Mouse (Mus musculus) embryonic facial prominence, embryonic 12.5 days (tissue): ENCODE measurements at regions not wholly inside any gene's neighbourhood (a gene's known extent, or its start where the extent isn't known, plus 50 kb on each side); places are given as distances from the start of the nearest gene placed in this dataset.

Experiments
- ATAC-seq: fragments of 200-750 bp; cut with Nextera tagmentation; 2 replicates; pipeline ENCODE4 v1.8.0; 2017; ENCODE audit not compliant: insufficient number of reproducible peaks, insufficient read depth, low FRiP score, low TSS enrichment
- H3K27ac ChIP-seq: fragments of 300-500 bp; sonication (generic); 2 replicates; pipeline ENCODE4 v1.5.1; 2016; ENCODE audit warnings: mild to moderate bottlenecking
- H3K27me3 ChIP-seq: fragments of 300-500 bp; sonication (generic); 2 replicates; pipeline ENCODE4 v1.6.1; 2016; ENCODE audit warnings: mild to moderate bottlenecking, moderate library complexity
- H3K36me3 ChIP-seq: fragments of 300-500 bp; sonication (generic); 2 replicates; pipeline ENCODE4 v1.6.1; 2016; ENCODE audit warnings: mild to moderate bottlenecking
- H3K4me1 ChIP-seq: fragments of 300-500 bp; sonication (generic); 2 replicates; pipeline ENCODE4 v1.6.1; 2016
- H3K4me2 ChIP-seq: fragments of 300-500 bp; sonication (generic); replicated peaks from 2 replicates; pipeline ENCODE4 v1.6.1; 2016; ENCODE audit warnings: mild to moderate bottlenecking, moderate library complexity
- H3K4me3 ChIP-seq: fragments of 300-500 bp; sonication (generic); 2 replicates; pipeline ENCODE4 v1.5.1; 2016; ENCODE audit warnings: mild to moderate bottlenecking
- H3K9ac ChIP-seq: fragments of 300-500 bp; sonication (generic); 2 replicates; pipeline ENCODE4 v1.6.1; 2016; ENCODE audit warnings: mild to moderate bottlenecking, moderate library complexity
- H3K9me3 ChIP-seq: fragments of 300-500 bp; sonication (generic); 2 replicates; pipeline ENCODE4 v1.6.1; 2016; ENCODE audit warnings: mild to moderate bottlenecking, moderate library complexity
- WGBS: fragments of 180-500 bp; shearing (Covaris S2); methylation state at CpG from one replicate; pipeline ENCODE4 v1.1.7; 2016; 5-methylcytosine and 5-hydroxymethylcytosine counted together

- Histone ChIP-seq H3K36me3 (no peaks in the 10 kb centered on the region), H3K27me3 (no peaks in the 10 kb centered on the region), H3K4me3 (no peak overlapping the region), H3K9me3 (no peaks in the 10 kb centered on the region), H3K4me2 (no peak overlapping the region), H3K9ac (no peak overlapping the region), H3K4me1 (peaks cover 6% of the 10 kb centered on the region; the same call in 1 of the 2 replicates), H3K27ac (no peak overlapping the region)
- no peak for ATAC-seq
- 82% methylated on average over 5 of the region's 5 CpGs for WGBS
Observed at GRCm38 (mm10) chr3:52608086-52608426, 339.9 kb downstream of the Foxo1 start.

- Histone ChIP-seq H3K4me3 (no peak overlapping the region), H3K9me3 (no peaks in the 10 kb centered on the region), H3K36me3 (no peaks in the 10 kb centered on the region), H3K9ac (no peak overlapping the region), H3K4me1 (peaks cover 7% of the 10 kb centered on the region; the same call in 1 of the 2 replicates), H3K27me3 (no peaks in the 10 kb centered on the region), H3K4me2 (no peak overlapping the region), H3K27ac (no peak overlapping the region)
- 84% methylated on average over 12 of the region's 12 CpGs for WGBS
- no peak for ATAC-seq
Observed at GRCm38 (mm10) chr3:52607379-52608085, 339.4 kb downstream of the Foxo1 start.

DNA sequence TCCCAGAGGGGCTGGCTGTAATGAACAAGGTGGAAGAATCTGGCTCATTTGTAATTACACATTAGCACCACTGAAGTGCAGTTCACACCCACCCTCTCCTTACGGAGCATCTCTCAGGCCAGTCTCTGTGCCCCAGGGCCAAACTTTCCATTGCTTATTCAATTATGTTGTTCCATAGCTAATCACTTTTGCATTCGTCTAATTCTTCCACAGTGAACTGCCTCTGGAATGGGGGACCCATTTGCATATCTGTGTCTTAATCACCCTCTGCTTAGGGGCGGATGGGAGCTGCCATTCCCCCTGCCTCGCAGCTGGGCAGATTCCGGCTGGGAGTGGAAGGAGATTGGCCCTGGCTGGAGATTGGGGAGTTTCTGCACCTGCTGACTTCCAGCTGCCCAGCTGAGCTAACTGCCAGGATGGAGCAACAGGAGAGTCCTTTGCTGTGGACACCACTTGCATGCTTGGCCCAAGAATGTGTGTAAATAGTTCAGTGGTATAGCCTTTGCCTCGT is 337.2 kb downstream of the Foxo1 start:
- WGBS, result 39% methylated on average over 6 of the region's 6 CpGs
- no peak overlapping the region for H3K4me3 ChIP-seq
- no peak overlapping the region for H3K4me2 ChIP-seq
- peaks cover 7% of the 10 kb centered on the region; the same call in 1 of the 2 replicates for H3K4me1 ChIP-seq
- H3K27me3 ChIP-seq, result no peaks in the 10 kb centered on the region
- ATAC-seq, result no peak
- no peaks in the 10 kb centered on the region for H3K36me3 ChIP-seq
- no peak overlapping the region for H3K9ac ChIP-seq
- H3K9me3 ChIP-seq, result no peaks in the 10 kb centered on the region
- H3K27ac ChIP-seq, result no peak overlapping the region

- H3K4me3 ChIP-seq, result no peak overlapping the region
- ATAC-seq, result peak; percentile 69; the same call in 1 of the 2 replicates
Observed at GRCm38 (mm10) chr3:52603244-52603704, 335.1 kb downstream of the Foxo1 start.

GRCm38 (mm10) chr3:52601011-52601745 is 333.0 kb downstream of the Foxo1 start:
- Histone ChIP-seq H3K27ac (0 out of 2 replicates have a peak overlapping the region, but pooled peaks have one; percentile 6), H3K4me1 (peaks cover 4% of the 10 kb centered on the region; the same call in 1 of the 2 replicates), H3K9me3 (no peaks in the 10 kb centered on the region), H3K4me3 (no peak overlapping the region), H3K4me2 (no peak overlapping the region), H3K36me3 (no peaks in the 10 kb centered on the region), H3K9ac (no peak overlapping the region), H3K27me3 (no peaks in the 10 kb centered on the region)
- ATAC-seq, result no peak
- 91% methylated on average over 21 of the region's 21 CpGs for WGBS

More at GRCm38 (mm10) chr3:52603244-52603704, 335.1 kb downstream of the Foxo1 start:
- no peaks in the 10 kb centered on the region for H3K9me3 ChIP-seq
- 60% methylated on average over 8 of the region's 8 CpGs for WGBS
- no peak overlapping the region for H3K9ac ChIP-seq
- no peak overlapping the region for H3K4me2 ChIP-seq
- no peaks in the 10 kb centered on the region for H3K27me3 ChIP-seq
- peaks cover 5% of the 10 kb centered on the region; the same call in 1 of the 2 replicates for H3K4me1 ChIP-seq
- no peak overlapping the region for H3K27ac ChIP-seq
- H3K36me3 ChIP-seq, result no peaks in the 10 kb centered on the region

DNA sequence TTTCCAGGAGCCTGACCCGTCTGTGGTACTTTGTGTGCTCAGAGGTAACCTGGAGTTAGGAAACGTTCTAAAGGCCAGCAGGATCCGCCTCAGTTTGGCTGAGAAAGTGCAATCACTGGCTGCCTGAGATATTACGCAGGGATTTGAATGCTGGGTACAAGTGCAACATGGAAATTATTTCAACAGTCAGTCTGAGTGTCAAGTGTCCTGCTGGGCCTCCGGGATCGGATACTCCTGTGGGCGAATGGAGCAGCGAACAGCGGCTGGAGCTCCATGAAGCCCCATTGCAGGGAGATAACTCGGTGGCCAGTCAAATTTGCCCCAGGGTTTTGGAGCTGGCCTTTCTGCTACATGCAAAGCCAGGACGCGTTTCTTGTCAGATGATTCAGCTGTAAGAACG is 332.4 kb downstream of the Foxo1 start:
- Histone ChIP-seq H3K4me2 (no peak overlapping the region), H3K9ac (no peak overlapping the region), H3K9me3 (no peaks in the 10 kb centered on the region), H3K27ac (no peak overlapping the region), H3K4me1 (peaks cover 4% of the 10 kb centered on the region; the same call in 1 of the 2 replicates), H3K4me3 (no peak overlapping the region), H3K36me3 (no peaks in the 10 kb centered on the region), H3K27me3 (no peaks in the 10 kb centered on the region)
- WGBS, result 76% methylated on average over 13 of the region's 13 CpGs
- no peak for ATAC-seq

DNA sequence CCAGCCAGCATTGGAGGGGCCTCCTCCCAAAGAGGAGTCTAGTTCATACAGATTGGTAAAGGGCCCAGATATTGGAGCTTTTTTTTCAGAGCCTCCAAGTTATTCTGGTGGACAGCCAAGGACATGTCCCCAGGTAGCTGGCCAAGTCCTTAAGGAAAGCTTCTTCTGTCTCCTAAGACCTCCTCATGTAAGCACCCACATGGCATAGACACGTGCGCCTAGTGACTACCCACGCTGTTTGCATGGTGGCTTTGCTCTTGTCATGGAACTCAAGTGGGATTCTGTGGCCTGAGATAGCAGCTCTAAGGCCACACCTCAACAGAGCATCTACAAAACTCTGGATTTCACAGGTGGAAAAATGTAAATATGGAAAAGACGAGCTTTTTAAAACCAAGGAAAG is 332.0 kb downstream of the Foxo1 start:
- WGBS, result 86% methylated on average over 4 of the region's 4 CpGs

GRCm38 (mm10) chr3:52586418-52586817 is 318.3 kb downstream of the Foxo1 start:
- no peaks in the 10 kb centered on the region for H3K9me3 ChIP-seq
- 76% methylated on average over 4 of the region's 4 CpGs for WGBS
- no peak overlapping the region for H3K4me3 ChIP-seq
- no peak overlapping the region for H3K4me2 ChIP-seq
- H3K4me1 ChIP-seq, result no peaks in the 10 kb centered on the region
- no peaks in the 10 kb centered on the region for H3K36me3 ChIP-seq
- ATAC-seq, result no peak
- no peak overlapping the region for H3K9ac ChIP-seq
- no peaks in the 10 kb centered on the region for H3K27me3 ChIP-seq
- H3K27ac ChIP-seq, result no peak overlapping the region

More for the DNA sequence above, 332.0 kb downstream of the Foxo1 start:
- Histone ChIP-seq H3K9me3 (no peaks in the 10 kb centered on the region), H3K36me3 (no peaks in the 10 kb centered on the region), H3K27ac (no peak overlapping the region), H3K27me3 (no peaks in the 10 kb centered on the region), H3K4me2 (no peak overlapping the region), H3K9ac (no peak overlapping the region), H3K4me1 (peaks cover 4% of the 10 kb centered on the region; the same call in 1 of the 2 replicates), H3K4me3 (no peak overlapping the region)
- ATAC-seq, result no peak

GRCm38 (mm10) chr3:52579917-52580316 is 311.8 kb downstream of the Foxo1 start:
- Histone ChIP-seq H3K9me3 (no peaks in the 10 kb centered on the region), H3K36me3 (no peaks in the 10 kb centered on the region), H3K9ac (no peak overlapping the region), H3K27ac (no peak overlapping the region), H3K4me3 (no peak overlapping the region), H3K27me3 (no peaks in the 10 kb centered on the region), H3K4me2 (no peak overlapping the region), H3K4me1 (no peaks in the 10 kb centered on the region)
- no peak for ATAC-seq
- WGBS, result 79% methylated on average over 3 of the region's 3 CpGs

GRCm38 (mm10) chr3:52579096-52579495 is 311.0 kb downstream of the Foxo1 start:
- WGBS, result 94% methylated on average over 3 of the region's 3 CpGs
- Histone ChIP-seq H3K36me3 (no peaks in the 10 kb centered on the region), H3K4me1 (no peaks in the 10 kb centered on the region), H3K9me3 (no peaks in the 10 kb centered on the region), H3K27me3 (no peaks in the 10 kb centered on the region), H3K9ac (no peak overlapping the region), H3K27ac (no peak overlapping the region), H3K4me3 (no peak overlapping the region), H3K4me2 (no peak overlapping the region)
- no peak for ATAC-seq

- Histone ChIP-seq H3K9me3 (no peaks in the 10 kb centered on the region), H3K9ac (no peak overlapping the region), H3K4me2 (no peak overlapping the region), H3K27me3 (no peaks in the 10 kb centered on the region), H3K4me1 (no peaks in the 10 kb centered on the region), H3K27ac (no peak overlapping the region), H3K4me3 (no peak overlapping the region), H3K36me3 (no peaks in the 10 kb centered on the region)
- ATAC-seq, result no peak
- WGBS, result 70% methylated on average over 6 of the region's 6 CpGs
Observed at GRCm38 (mm10) chr3:52576703-52577244, 308.6 kb downstream of the Foxo1 start.
